Mouse (Mus musculus): Measurements from ENCODE around the gene Dlgap1. TPM values are rescaled to one million over a fixed set of nuclear protein-coding genes. Genes with fewer than 3 reads are reported as not detected.

Dlgap1 gene
- polyA plus RNA-seq, 1 experiment from 2014 or later = 0.22 TPM

GRCm38 (mm10) chr17:70020376-70020775, 51.5 kb downstream of the Dlgap1 start:
- 67% methylated on average over 4 of the region's 4 CpGs for WGBS (ENCODE audit: insufficient replicate concordance)
- H3K4me2 ChIP-seq (ENCODE audit: low read depth, low read length) = no peak overlapping the region
- no peaks in the 10 kb centered on the region for H3K4me1 ChIP-seq (ENCODE audit: insufficient read depth)
- DNase-seq (no peak), ATAC-seq (no peak)
- no peaks in the 10 kb centered on the region for H3K27me3 ChIP-seq (ENCODE audit: insufficient read depth, low read length)
- H3K36me3 ChIP-seq (replicated peaks; ENCODE audit: insufficient read depth, low read length) = no peaks in the 10 kb centered on the region
- H3K9ac ChIP-seq (replicated peaks) = no peak overlapping the region
- H3K4me3 ChIP-seq (ENCODE audit: low read depth, low read length) = no peak overlapping the region
- H3K27ac ChIP-seq (ENCODE audit: low read depth) = no peak overlapping the region
- TF ChIP-seq CTCF (IDR thresholded peaks at IDR 0.05; ENCODE audit: low read depth) = no peak
- no peak for TF ChIP-seq EP300 (IDR thresholded peaks at IDR 0.05; ENCODE audit: low read depth)
- H3K9me3 ChIP-seq (ENCODE audit: low read length) = no peaks in the 10 kb centered on the region

DNA sequence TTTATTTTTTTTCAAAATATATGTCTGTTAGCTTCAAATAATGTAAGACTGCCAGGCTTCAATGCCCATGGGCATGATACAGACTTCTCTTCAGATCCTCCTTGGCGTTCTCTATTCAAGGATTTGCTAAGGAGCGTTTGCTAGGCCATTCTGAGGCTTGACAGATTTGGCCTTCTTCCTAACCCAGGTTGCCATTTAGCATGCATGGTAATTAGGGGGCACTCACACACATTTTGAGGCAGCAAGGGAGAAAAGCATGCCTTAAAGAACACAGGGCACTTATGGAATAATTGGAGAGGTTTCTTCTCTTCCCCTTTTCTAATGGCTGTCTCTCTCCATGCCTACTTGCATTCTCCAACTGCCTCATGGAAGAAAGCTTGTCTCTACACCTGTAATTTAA, 53.7 kb downstream of the Dlgap1 start:
- Histone ChIP-seq H3K4me2 (ENCODE audit: low read depth, low read length) (no peak overlapping the region), H3K9me3 (ENCODE audit: low read length) (peaks cover 2% of the 10 kb centered on the region; the same call in 1 of the 2 replicates), H3K9ac (replicated peaks) (no peak overlapping the region), H3K27me3 (ENCODE audit: insufficient read depth, low read length) (no peaks in the 10 kb centered on the region), H3K4me3 (ENCODE audit: low read depth, low read length) (no peak overlapping the region), H3K36me3 (replicated peaks; ENCODE audit: insufficient read depth, low read length) (no peaks in the 10 kb centered on the region), H3K4me1 (ENCODE audit: insufficient read depth) (no peaks in the 10 kb centered on the region), H3K27ac (ENCODE audit: low read depth) (no peak overlapping the region)
- TF ChIP-seq EP300 (IDR thresholded peaks at IDR 0.05; ENCODE audit: low read depth) (no peak), CTCF (IDR thresholded peaks at IDR 0.05; ENCODE audit: low read depth) (no peak)
- DNase-seq (no peak), ATAC-seq (no peak)
- WGBS (ENCODE audit: insufficient replicate concordance) = 62% methylated on average over 2 of the region's 2 CpGs

GRCm38 (mm10) chr17:70034862-70035261, 66.0 kb downstream of the Dlgap1 start:
- no peaks in the 10 kb centered on the region for H3K9me3 ChIP-seq (ENCODE audit: low read length)
- H3K4me1 ChIP-seq (ENCODE audit: insufficient read depth) = no peaks in the 10 kb centered on the region
- H3K4me3 ChIP-seq (ENCODE audit: low read depth, low read length) = no peak overlapping the region
- no peaks in the 10 kb centered on the region for H3K27me3 ChIP-seq (ENCODE audit: insufficient read depth, low read length)
- 58% methylated on average over 2 of the region's 2 CpGs for WGBS (ENCODE audit: insufficient replicate concordance)
- ATAC-seq (no peak), DNase-seq (no peak)
- H3K9ac ChIP-seq (replicated peaks) = no peak overlapping the region
- H3K4me2 ChIP-seq (ENCODE audit: low read depth, low read length) = no peak overlapping the region
- H3K27ac ChIP-seq (ENCODE audit: low read depth) = no peak overlapping the region
- TF ChIP-seq EP300 (IDR thresholded peaks at IDR 0.05; ENCODE audit: low read depth) (no peak), CTCF (IDR thresholded peaks at IDR 0.05; ENCODE audit: low read depth) (no peak)
- H3K36me3 ChIP-seq (replicated peaks; ENCODE audit: insufficient read depth, low read length) = no peaks in the 10 kb centered on the region

- no peak overlapping the region for H3K4me2 ChIP-seq (ENCODE audit: low read depth, low read length)
- no peaks in the 10 kb centered on the region for H3K27me3 ChIP-seq (ENCODE audit: insufficient read depth, low read length)
- no peaks in the 10 kb centered on the region for H3K36me3 ChIP-seq (replicated peaks; ENCODE audit: insufficient read depth, low read length)
- ATAC-seq (no peak), DNase-seq (no peak)
- no peak overlapping the region for H3K4me3 ChIP-seq (ENCODE audit: low read depth, low read length)
- no peaks in the 10 kb centered on the region for H3K4me1 ChIP-seq (ENCODE audit: insufficient read depth)
- no peak for TF ChIP-seq EP300 (IDR thresholded peaks at IDR 0.05; ENCODE audit: low read depth)
- TF ChIP-seq CTCF (IDR thresholded peaks at IDR 0.05; ENCODE audit: low read depth) = no peak
- no peak overlapping the region for H3K9ac ChIP-seq (replicated peaks)
- no peak overlapping the region for H3K27ac ChIP-seq (ENCODE audit: low read depth)
- no peaks in the 10 kb centered on the region for H3K9me3 ChIP-seq (ENCODE audit: low read length)
- WGBS (ENCODE audit: insufficient replicate concordance) = 68% methylated on average over 7 of the region's 7 CpGs
Measured at GRCm38 (mm10) chr17:70040751-70041430, 72.0 kb downstream of the Dlgap1 start.

DNA sequence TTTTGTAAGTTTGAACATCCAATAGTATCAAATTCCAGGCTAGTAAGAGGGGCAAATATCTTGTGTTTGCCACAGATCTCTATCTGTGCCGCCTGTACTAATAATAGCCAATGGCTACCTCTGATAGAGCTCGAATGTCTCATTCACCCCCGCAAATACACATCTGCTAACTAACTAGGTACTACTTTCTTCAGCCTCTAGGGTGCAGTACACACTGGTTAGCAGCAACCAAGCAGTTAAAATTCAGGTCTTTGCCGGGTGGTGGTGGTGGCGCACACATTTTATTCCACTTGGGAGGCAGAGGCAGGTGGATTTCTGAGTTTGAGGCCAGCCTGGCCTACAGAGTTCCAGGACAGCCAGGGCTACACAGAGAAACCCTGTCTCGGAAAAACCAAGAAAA, 99.4 kb downstream of the Dlgap1 start:
- Histone ChIP-seq H3K4me1 (ENCODE audit: insufficient read depth) (no peaks in the 10 kb centered on the region), H3K9ac (replicated peaks) (no peak overlapping the region), H3K9me3 (ENCODE audit: low read length) (no peaks in the 10 kb centered on the region), H3K27me3 (ENCODE audit: insufficient read depth, low read length) (no peaks in the 10 kb centered on the region), H3K36me3 (replicated peaks; ENCODE audit: insufficient read depth, low read length) (no peaks in the 10 kb centered on the region), H3K4me2 (ENCODE audit: low read depth, low read length) (no peak overlapping the region), H3K4me3 (ENCODE audit: low read depth, low read length) (no peak overlapping the region), H3K27ac (ENCODE audit: low read depth) (no peak overlapping the region)
- TF ChIP-seq CTCF (IDR thresholded peaks at IDR 0.05; ENCODE audit: low read depth) (no peak), EP300 (IDR thresholded peaks at IDR 0.05; ENCODE audit: low read depth) (no peak)
- DNase-seq (no peak), ATAC-seq (no peak)
- WGBS (ENCODE audit: insufficient replicate concordance) = 65% methylated on average over 6 of the region's 6 CpGs

DNA sequence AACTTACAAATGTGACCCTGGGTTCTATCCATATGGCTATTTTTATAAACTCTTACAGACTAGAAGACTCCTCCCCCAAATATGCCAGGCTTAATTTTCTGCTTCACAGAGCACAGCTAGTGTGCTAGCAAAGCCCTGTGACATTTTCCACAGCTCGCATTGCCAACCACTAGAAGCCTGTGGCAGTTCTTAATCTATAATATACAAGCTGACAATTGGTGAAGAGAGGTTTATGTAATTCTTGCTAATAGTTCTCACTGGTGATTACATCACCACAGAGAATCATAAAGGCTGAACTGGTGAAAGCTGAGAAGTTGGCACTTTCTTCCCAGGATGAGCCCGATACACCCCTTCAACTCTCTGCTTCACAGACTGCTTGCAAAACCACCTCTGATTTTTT, 103.2 kb downstream of the Dlgap1 start:
- H3K4me1 ChIP-seq (ENCODE audit: insufficient read depth) = no peaks in the 10 kb centered on the region
- no peak overlapping the region for H3K4me2 ChIP-seq (ENCODE audit: low read depth, low read length)
- ATAC-seq = no peak
- no peak overlapping the region for H3K9ac ChIP-seq (replicated peaks)
- no peaks in the 10 kb centered on the region for H3K36me3 ChIP-seq (replicated peaks; ENCODE audit: insufficient read depth, low read length)
- H3K27me3 ChIP-seq (ENCODE audit: insufficient read depth, low read length) = no peaks in the 10 kb centered on the region
- 84% methylated on average over 2 of the region's 2 CpGs for WGBS (ENCODE audit: insufficient replicate concordance)
- H3K27ac ChIP-seq (ENCODE audit: low read depth) = no peak overlapping the region
- no peak overlapping the region for H3K4me3 ChIP-seq (ENCODE audit: low read depth, low read length)
- no peak for DNase-seq
- TF ChIP-seq EP300 (IDR thresholded peaks at IDR 0.05; ENCODE audit: low read depth) = no peak
- TF ChIP-seq CTCF (IDR thresholded peaks at IDR 0.05; ENCODE audit: low read depth) = no peak
- H3K9me3 ChIP-seq (ENCODE audit: low read length) = no peaks in the 10 kb centered on the region
